Mouse (Mus musculus) liver, embryonic 16.5 days (tissue): ENCODE measurements around the gene Grm8. TPM values are rescaled to one million over a fixed set of nuclear protein-coding genes. Genes with fewer than 3 reads are reported as not detected.

Experiments used
- ATAC-seq: fragments of 200-750 bp; cut with Nextera tagmentation; 2 replicates; pipeline ENCODE4 v1.8.0; 2017; ENCODE audit warnings: low read depth, mild to moderate bottlenecking, moderate number of reproducible peaks, moderate library complexity
- H3K27ac ChIP-seq: fragments of 300-500 bp; sonication (generic); 2 replicates; pipeline ENCODE4 v1.5.1; 2014; ENCODE audit warnings: mild to moderate bottlenecking, low read length
- H3K27me3 ChIP-seq: fragments of 300-500 bp; sonication (generic); 2 replicates; pipeline ENCODE4 v1.6.1; 2014; ENCODE audit warnings: low read depth, low read length, mixed read lengths; ENCODE audit not compliant: control insufficient read depth, insufficient read depth
- H3K36me3 ChIP-seq: fragments of 300-500 bp; sonication (generic); 2 replicates; pipeline ENCODE4 v1.6.1; 2014; ENCODE audit warnings: mild to moderate bottlenecking; ENCODE audit not compliant: control insufficient read depth, insufficient read depth
- H3K4me1 ChIP-seq: fragments of 300-500 bp; sonication (generic); 2 replicates; pipeline ENCODE4 v1.6.1; 2014; ENCODE audit warnings: low read depth, low read length, mixed read lengths; ENCODE audit not compliant: control insufficient read depth
- H3K4me2 ChIP-seq: fragments of 300-500 bp; sonication (generic); 2 replicates; pipeline ENCODE4 v1.6.1; 2014; ENCODE audit warnings: low read depth, low read length, mixed read lengths
- H3K4me3 ChIP-seq: fragments of 300-500 bp; sonication (generic); 2 replicates; pipeline ENCODE4 v1.5.1; 2014; ENCODE audit warnings: low read depth, mild to moderate bottlenecking, low read length
- H3K9ac ChIP-seq: fragments of 300-500 bp; sonication (generic); 2 replicates; pipeline ENCODE4 v1.6.1; 2014; ENCODE audit warnings: low read depth, low read length
- H3K9me3 ChIP-seq: fragments of 300-500 bp; sonication (generic); replicated peaks from 2 replicates; pipeline ENCODE4 v1.6.1; 2016; ENCODE audit warnings: low read length; ENCODE audit not compliant: control insufficient read depth
- WGBS: fragments of 180-500 bp; shearing (Covaris S2); extraction: QIAGEN DNeasy Blood & Tissue Kit; methylation state at CpG from one replicate; pipeline ENCODE4 v1.1.7; 2014; ENCODE audit not compliant: insufficient replicate concordance; 5-methylcytosine and 5-hydroxymethylcytosine counted together
- polyA plus RNA-seq: library from polyadenylated mRNA; unstranded; fragments of >200 nt; fragmentation: Nextera tagmentation; extraction: Ambion mirVana; gene quantifications from 2 replicates; pipeline ENCODE4 v1.2.1, GENCODE M21; 2015

Grm8 gene
- polyA plus RNA-seq, 1 experiment from 2014 or later, result 0.02 TPM

GRCm38 (mm10) chr6:28132056-28132455, 2.9 kb downstream of the Grm8 start:
- no peak overlapping the region for H3K9ac ChIP-seq
- H3K27ac ChIP-seq, result no peak overlapping the region
- peaks cover 8% of the 10 kb centered on the region for H3K4me1 ChIP-seq
- 18% methylated on average over 4 of the region's 4 CpGs for WGBS
- no peak overlapping the region for H3K4me3 ChIP-seq
- no peaks in the 10 kb centered on the region for H3K9me3 ChIP-seq
- H3K27me3 ChIP-seq, result peaks cover 57% of the 10 kb centered on the region
- H3K4me2 ChIP-seq, result no peak overlapping the region
- ATAC-seq, result no peak
- H3K36me3 ChIP-seq, result no peaks in the 10 kb centered on the region

- no peak overlapping the region for H3K27ac ChIP-seq
- H3K4me2 ChIP-seq, result no peak overlapping the region
- peaks cover 32% of the 10 kb centered on the region for H3K27me3 ChIP-seq
- no peak overlapping the region for H3K4me3 ChIP-seq
- ATAC-seq, result no peak
- H3K9me3 ChIP-seq, result no peaks in the 10 kb centered on the region
- no peaks in the 10 kb centered on the region for H3K36me3 ChIP-seq
- WGBS, result 56% methylated on average over 4 of the region's 4 CpGs
- H3K9ac ChIP-seq, result no peak overlapping the region
- H3K4me1 ChIP-seq, result no peaks in the 10 kb centered on the region
Observed at GRCm38 (mm10) chr6:28128871-28129270, 6.1 kb downstream of the Grm8 start.

DNA sequence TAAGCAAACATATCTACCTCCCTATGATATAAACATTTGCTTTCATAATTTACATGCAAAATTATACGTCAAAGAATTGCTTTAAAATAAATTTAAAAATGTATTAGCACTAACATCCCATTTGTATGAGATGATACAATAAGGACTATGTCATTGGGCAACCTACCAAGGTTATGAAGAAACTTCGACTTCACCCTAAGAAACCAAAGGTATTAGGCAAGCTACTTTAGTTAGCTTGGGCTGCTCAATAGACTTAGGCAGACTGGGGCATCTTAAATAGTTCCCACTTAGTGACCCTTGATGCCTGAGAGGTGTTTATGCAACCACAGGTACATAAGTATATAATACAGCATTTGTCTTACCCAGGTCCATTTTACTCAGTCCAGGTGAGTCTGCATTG, 19.5 kb downstream of the Grm8 start:
- H3K9me3 ChIP-seq, result no peaks in the 10 kb centered on the region
- no peaks in the 10 kb centered on the region for H3K27me3 ChIP-seq
- H3K4me1 ChIP-seq, result no peaks in the 10 kb centered on the region
- H3K9ac ChIP-seq, result no peak overlapping the region
- no peak for ATAC-seq
- WGBS, result 56% methylated on average over 2 of the region's 2 CpGs
- no peak overlapping the region for H3K4me2 ChIP-seq
- no peak overlapping the region for H3K4me3 ChIP-seq
- no peak overlapping the region for H3K27ac ChIP-seq
- no peaks in the 10 kb centered on the region for H3K36me3 ChIP-seq

DNA sequence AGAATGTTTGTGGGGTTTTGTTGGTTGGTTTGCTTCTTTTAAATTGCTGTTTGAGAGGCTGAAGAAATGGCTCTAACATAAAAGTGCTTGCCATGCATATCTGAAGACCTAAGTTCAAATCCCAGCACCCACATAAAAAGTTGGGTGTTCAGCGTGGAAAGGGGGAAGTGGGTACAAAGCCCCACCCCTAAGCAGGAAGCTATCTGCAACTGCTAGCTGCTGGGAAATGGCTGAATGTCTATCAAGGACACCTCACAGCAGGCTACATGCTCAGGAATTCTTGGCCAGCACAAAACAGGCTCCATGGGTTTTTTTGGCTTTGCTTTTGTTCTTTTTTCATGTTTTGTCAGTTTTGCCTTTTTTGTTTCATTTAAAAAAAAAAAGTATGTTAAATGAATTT, 20.1 kb downstream of the Grm8 start:
- no peaks in the 10 kb centered on the region for H3K27me3 ChIP-seq

GRCm38 (mm10) chr6:28111551-28111950, 23.4 kb downstream of the Grm8 start:
- Histone ChIP-seq H3K9ac (no peak overlapping the region), H3K4me1 (no peaks in the 10 kb centered on the region), H3K9me3 (no peaks in the 10 kb centered on the region), H3K4me3 (no peak overlapping the region), H3K36me3 (no peaks in the 10 kb centered on the region), H3K27me3 (no peaks in the 10 kb centered on the region), H3K27ac (no peak overlapping the region), H3K4me2 (no peak overlapping the region)
- ATAC-seq, result no peak
- 65% methylated on average over 8 of the region's 8 CpGs for WGBS

More for the DNA sequence above, 20.1 kb downstream of the Grm8 start:
- WGBS, result 24% methylated on average over 1 of the region's 1 CpGs
- Histone ChIP-seq H3K4me2 (no peak overlapping the region), H3K9ac (no peak overlapping the region), H3K36me3 (no peaks in the 10 kb centered on the region), H3K4me3 (no peak overlapping the region), H3K9me3 (no peaks in the 10 kb centered on the region), H3K4me1 (no peaks in the 10 kb centered on the region), H3K27ac (no peak overlapping the region)
- ATAC-seq, result no peak

DNA sequence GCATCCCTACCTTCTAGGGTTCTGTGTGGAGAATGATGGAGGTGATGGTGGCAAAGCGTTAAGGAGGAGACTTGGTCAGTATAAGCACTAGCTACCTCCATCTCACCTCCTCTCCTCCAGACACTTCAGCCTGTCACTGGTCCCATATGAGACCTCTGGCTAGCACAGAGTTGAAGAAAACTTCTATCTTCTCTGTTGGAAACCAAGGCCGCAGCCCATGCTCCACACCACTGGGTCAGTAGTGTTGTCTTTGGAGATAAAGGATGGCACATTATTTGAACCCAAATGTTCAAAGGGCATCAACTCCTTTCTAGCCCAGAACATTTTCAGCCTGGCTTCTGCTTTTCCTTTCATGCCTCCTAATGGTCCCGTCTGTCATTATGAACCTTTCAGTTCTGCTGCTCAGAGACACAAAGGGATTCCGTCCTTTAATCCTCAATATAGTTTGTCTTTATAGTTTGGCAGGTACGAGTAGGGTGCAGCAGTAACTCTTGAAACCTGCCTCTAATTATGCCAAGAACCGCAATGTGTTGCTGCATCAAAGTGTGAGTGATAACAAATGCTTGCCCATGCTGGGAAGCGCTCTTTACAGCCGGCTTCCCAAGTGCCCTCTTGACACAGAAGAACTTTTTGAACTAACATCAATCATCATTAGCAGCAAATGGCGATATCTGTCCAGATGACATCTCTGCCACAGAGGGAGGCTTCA, 32.2 kb downstream of the Grm8 start:
- H3K4me1 ChIP-seq, result no peaks in the 10 kb centered on the region
- ATAC-seq, result no peak
- no peak overlapping the region for H3K27ac ChIP-seq
- WGBS, result 40% methylated on average over 9 of the region's 9 CpGs
- no peak overlapping the region for H3K4me3 ChIP-seq
- H3K4me2 ChIP-seq, result no peak overlapping the region
- H3K9me3 ChIP-seq, result no peaks in the 10 kb centered on the region
- H3K9ac ChIP-seq, result no peak overlapping the region
- no peaks in the 10 kb centered on the region for H3K27me3 ChIP-seq
- H3K36me3 ChIP-seq, result no peaks in the 10 kb centered on the region

DNA sequence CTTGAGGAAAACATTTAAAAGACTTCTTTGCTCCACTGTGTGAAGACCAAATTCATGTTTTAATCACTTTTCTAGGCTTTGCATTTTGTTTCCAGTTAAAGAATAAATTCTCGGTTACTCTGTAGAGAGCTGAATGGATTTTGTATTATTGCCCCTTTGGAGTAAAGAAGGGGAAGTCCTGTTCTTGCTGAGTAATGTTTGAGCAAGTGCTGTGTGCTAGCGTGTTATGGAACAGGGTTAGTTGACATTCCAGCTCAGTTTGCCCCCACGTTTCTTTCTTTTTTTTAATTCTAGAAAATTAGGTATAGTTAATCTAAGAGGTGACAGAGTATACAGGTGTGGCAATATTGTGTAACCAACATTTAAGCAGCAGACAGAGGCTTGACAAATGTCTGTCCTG, 35.0 kb downstream of the Grm8 start:
- WGBS, result 46% methylated on average over 3 of the region's 3 CpGs
- Histone ChIP-seq H3K9ac (no peak overlapping the region), H3K4me3 (no peak overlapping the region), H3K4me2 (no peak overlapping the region), H3K27me3 (no peaks in the 10 kb centered on the region), H3K36me3 (no peaks in the 10 kb centered on the region), H3K27ac (no peak overlapping the region), H3K9me3 (no peaks in the 10 kb centered on the region), H3K4me1 (no peaks in the 10 kb centered on the region)
- no peak for ATAC-seq

GRCm38 (mm10) chr6:28092511-28092910, 42.5 kb downstream of the Grm8 start:
- Histone ChIP-seq H3K9ac (no peak overlapping the region), H3K4me2 (no peak overlapping the region), H3K4me3 (no peak overlapping the region), H3K9me3 (no peaks in the 10 kb centered on the region), H3K36me3 (no peaks in the 10 kb centered on the region), H3K27ac (no peak overlapping the region), H3K27me3 (no peaks in the 10 kb centered on the region), H3K4me1 (no peaks in the 10 kb centered on the region)
- WGBS, result 68% methylated on average over 6 of the region's 6 CpGs
- ATAC-seq, result no peak

GRCm38 (mm10) chr6:28091836-28092235, 43.1 kb downstream of the Grm8 start:
- no peak overlapping the region for H3K9ac ChIP-seq
- no peak overlapping the region for H3K4me2 ChIP-seq
- no peak overlapping the region for H3K27ac ChIP-seq
- H3K9me3 ChIP-seq, result no peaks in the 10 kb centered on the region
- no peaks in the 10 kb centered on the region for H3K4me1 ChIP-seq
- H3K27me3 ChIP-seq, result no peaks in the 10 kb centered on the region
- H3K36me3 ChIP-seq, result no peaks in the 10 kb centered on the region
- ATAC-seq, result no peak
- no peak overlapping the region for H3K4me3 ChIP-seq
- WGBS, result 69% methylated on average over 3 of the region's 3 CpGs
